Mouse (Mus musculus): ENCODE results near the gene Tbc1d14. TPM values are rescaled to one million over a fixed set of nuclear protein-coding genes. Genes with fewer than 3 reads are reported as not detected.
A peak's percentile ranks its signal among the peaks of the same experiment; 100 is the strongest.

The Tbc1d14 gene
- polyA plus RNA-seq, 1 experiment from 2014 or later = 81.0 TPM

DNA sequence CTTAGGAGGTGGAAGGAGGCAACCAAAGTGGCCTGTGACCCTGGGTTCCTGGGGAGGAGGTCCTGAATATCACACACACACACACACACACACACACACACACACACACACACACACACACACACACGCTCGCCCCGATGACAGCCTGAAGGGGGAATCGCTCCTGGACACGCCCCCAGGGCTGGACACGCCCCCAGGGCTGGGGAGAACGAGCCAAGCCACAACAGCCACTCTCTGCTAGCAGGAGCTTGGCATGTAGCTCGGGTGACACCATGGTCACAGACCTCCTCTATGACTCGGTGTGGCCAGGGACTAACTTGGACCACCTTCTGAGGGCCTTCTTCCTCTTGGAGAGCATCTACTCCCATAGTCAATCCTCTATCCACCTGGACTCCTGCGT lies 142.0 kb downstream of the Tbc1d14 start:
- H3K9ac ChIP-seq (replicated peaks; ENCODE audit: low read length) = no peak overlapping the region
- 0 out of 2 replicates have a peak, but pooled peaks cover 3% of the 10 kb centered on the region for H3K4me1 ChIP-seq (ENCODE audit: control insufficient read depth, insufficient read depth, low read length)
- no peaks in the 10 kb centered on the region for H3K27me3 ChIP-seq (ENCODE audit: control insufficient read depth, insufficient read depth, low read length)
- H3K9me3 ChIP-seq (ENCODE audit: control insufficient read depth, low read length) = no peaks in the 10 kb centered on the region
- H3K27ac ChIP-seq (replicated peaks; ENCODE audit: low read depth, low read length) = no peak overlapping the region
- no peak for ATAC-seq (ENCODE audit: low FRiP score, low TSS enrichment)
- WGBS = 27% methylated on average over 7 of the region's 10 CpGs
- no peaks in the 10 kb centered on the region for H3K36me3 ChIP-seq (ENCODE audit: control insufficient read depth, insufficient read depth, low read length)
- H3K4me3 ChIP-seq (replicated peaks; ENCODE audit: low read depth, low read length) = no peak overlapping the region
- no peak for DNase-seq
- H3K4me2 ChIP-seq (ENCODE audit: low read length) = no peak overlapping the region

- no peak for DNase-seq
- Histone ChIP-seq H3K4me1 (ENCODE audit: control insufficient read depth, insufficient read depth, low read length) (0 out of 2 replicates have a peak, but pooled peaks cover 5% of the 10 kb centered on the region), H3K9ac (replicated peaks; ENCODE audit: low read length) (no peak overlapping the region), H3K27ac (replicated peaks; ENCODE audit: low read depth, low read length) (no peak overlapping the region), H3K9me3 (ENCODE audit: control insufficient read depth, low read length) (no peaks in the 10 kb centered on the region), H3K36me3 (ENCODE audit: control insufficient read depth, insufficient read depth, low read length) (no peaks in the 10 kb centered on the region), H3K4me2 (ENCODE audit: low read length) (no peak overlapping the region), H3K27me3 (ENCODE audit: control insufficient read depth, insufficient read depth, low read length) (no peaks in the 10 kb centered on the region), H3K4me3 (replicated peaks; ENCODE audit: low read depth, low read length) (no peak overlapping the region)
- WGBS = 86% methylated on average over 6 of the region's 6 CpGs
- ATAC-seq (ENCODE audit: low FRiP score, low TSS enrichment) = no peak
Measured at GRCm38 (mm10) chr5:36449710-36450358, 143.2 kb downstream of the Tbc1d14 start.

- Histone ChIP-seq H3K4me3 (replicated peaks; ENCODE audit: low read depth, low read length) (no peak overlapping the region), H3K9ac (replicated peaks; ENCODE audit: low read length) (no peak overlapping the region), H3K9me3 (ENCODE audit: control insufficient read depth, low read length) (no peaks in the 10 kb centered on the region), H3K27me3 (ENCODE audit: control insufficient read depth, insufficient read depth, low read length) (no peaks in the 10 kb centered on the region), H3K4me2 (ENCODE audit: low read length) (no peak overlapping the region), H3K4me1 (ENCODE audit: control insufficient read depth, insufficient read depth, low read length) (0 out of 2 replicates have a peak, but pooled peaks cover 5% of the 10 kb centered on the region), H3K27ac (replicated peaks; ENCODE audit: low read depth, low read length) (no peak overlapping the region), H3K36me3 (ENCODE audit: control insufficient read depth, insufficient read depth, low read length) (no peaks in the 10 kb centered on the region)
- 93% methylated on average over 12 of the region's 12 CpGs for WGBS
- ATAC-seq (ENCODE audit: low FRiP score, low TSS enrichment) = no peak
- DNase-seq = no peak
Measured at GRCm38 (mm10) chr5:36447872-36448271, 145.2 kb downstream of the Tbc1d14 start.

DNA sequence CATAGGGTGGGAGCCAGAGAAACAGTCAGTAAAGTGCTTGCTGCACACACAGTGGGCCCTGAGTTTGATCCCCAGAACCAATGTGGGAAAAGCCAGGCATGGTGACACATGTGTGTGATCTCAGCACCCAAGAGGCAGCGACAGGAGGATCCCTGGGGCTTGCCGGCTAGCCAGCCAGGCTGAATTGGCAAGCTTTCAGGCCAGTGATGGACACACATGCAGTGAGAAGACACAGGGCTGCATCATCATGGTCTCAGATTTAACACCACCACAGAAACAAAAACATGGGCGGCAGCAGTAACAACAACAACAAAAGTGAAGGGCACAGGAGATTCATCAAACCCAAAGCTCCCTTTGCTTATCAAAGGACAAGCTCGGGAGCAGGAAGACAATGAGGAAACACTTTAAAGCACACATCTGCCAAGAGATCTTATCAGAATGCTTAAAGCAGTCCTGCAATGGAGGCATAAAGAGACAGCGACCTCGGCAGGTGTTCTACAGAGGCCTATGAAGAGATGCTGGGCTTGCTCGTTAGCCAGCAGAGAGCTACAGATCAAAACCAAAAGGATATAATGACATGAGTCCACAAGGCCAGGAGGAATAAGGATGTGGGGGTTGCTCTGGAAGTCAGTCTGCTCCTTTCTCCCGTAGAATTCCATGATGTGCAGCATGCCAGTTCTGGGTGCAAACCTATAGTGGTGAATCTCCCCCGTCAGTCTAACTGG lies 146.7 kb downstream of the Tbc1d14 start:
- peak overlapping the region; percentile 37; the same call in 1 of the 2 replicates for H3K27ac ChIP-seq (replicated peaks; ENCODE audit: low read depth, low read length)
- H3K4me1 ChIP-seq (ENCODE audit: control insufficient read depth, insufficient read depth, low read length) = 0 out of 2 replicates have a peak, but pooled peaks cover 5% of the 10 kb centered on the region
- WGBS = 42% methylated on average over 9 of the region's 9 CpGs
- H3K27me3 ChIP-seq (ENCODE audit: control insufficient read depth, insufficient read depth, low read length) = no peaks in the 10 kb centered on the region
- DNase-seq (peak; percentile 23), ATAC-seq (ENCODE audit: low FRiP score, low TSS enrichment) (no peak)
- H3K9me3 ChIP-seq (ENCODE audit: control insufficient read depth, low read length) = no peaks in the 10 kb centered on the region
- H3K4me3 ChIP-seq (replicated peaks; ENCODE audit: low read depth, low read length) = no peak overlapping the region
- H3K36me3 ChIP-seq (ENCODE audit: control insufficient read depth, insufficient read depth, low read length) = no peaks in the 10 kb centered on the region
- H3K4me2 ChIP-seq (ENCODE audit: low read length) = no peak overlapping the region
- H3K9ac ChIP-seq (replicated peaks; ENCODE audit: low read length) = no peak overlapping the region

DNA sequence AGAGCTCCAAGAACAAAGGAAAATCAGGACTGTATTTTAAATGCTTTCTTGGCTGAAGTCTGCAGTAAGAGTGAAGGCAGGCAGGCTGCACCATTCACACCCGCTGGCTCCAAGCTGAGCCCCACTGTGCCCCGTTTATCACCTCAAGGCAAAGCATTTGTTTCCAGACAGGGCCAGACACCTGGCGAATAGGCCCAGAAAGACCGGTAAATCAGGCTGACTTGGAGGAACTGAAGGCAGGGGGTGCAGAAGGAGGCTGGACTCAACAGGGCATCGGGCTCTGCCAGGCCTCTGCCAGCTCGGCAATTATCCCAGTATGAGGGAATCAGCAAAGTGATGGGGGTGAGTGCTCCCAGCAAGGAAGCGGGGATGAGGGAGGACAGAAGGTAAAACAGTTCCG lies 148.0 kb downstream of the Tbc1d14 start:
- no peak for ATAC-seq (ENCODE audit: low FRiP score, low TSS enrichment)

GRCm38 (mm10) chr5:36444611-36445010 lies 148.5 kb downstream of the Tbc1d14 start:
- H3K9me3 ChIP-seq (ENCODE audit: control insufficient read depth, low read length) = no peaks in the 10 kb centered on the region
- 0 out of 2 replicates have a peak, but pooled peaks cover 5% of the 10 kb centered on the region for H3K4me1 ChIP-seq (ENCODE audit: control insufficient read depth, insufficient read depth, low read length)
- no peaks in the 10 kb centered on the region for H3K27me3 ChIP-seq (ENCODE audit: control insufficient read depth, insufficient read depth, low read length)
- no peak overlapping the region for H3K4me3 ChIP-seq (replicated peaks; ENCODE audit: low read depth, low read length)
- WGBS = 66% methylated on average over 4 of the region's 4 CpGs
- ATAC-seq (ENCODE audit: low FRiP score, low TSS enrichment) = no peak
- no peak overlapping the region for H3K9ac ChIP-seq (replicated peaks; ENCODE audit: low read length)
- DNase-seq = no peak
- no peak overlapping the region for H3K27ac ChIP-seq (replicated peaks; ENCODE audit: low read depth, low read length)
- H3K36me3 ChIP-seq (ENCODE audit: control insufficient read depth, insufficient read depth, low read length) = no peaks in the 10 kb centered on the region
- no peak overlapping the region for H3K4me2 ChIP-seq (ENCODE audit: low read length)

More for the DNA sequence above, 148.0 kb downstream of the Tbc1d14 start:
- H3K9me3 ChIP-seq (ENCODE audit: control insufficient read depth, low read length) = no peaks in the 10 kb centered on the region
- H3K9ac ChIP-seq (replicated peaks; ENCODE audit: low read length) = no peak overlapping the region
- H3K4me3 ChIP-seq (replicated peaks; ENCODE audit: low read depth, low read length) = no peak overlapping the region
- H3K27me3 ChIP-seq (ENCODE audit: control insufficient read depth, insufficient read depth, low read length) = no peaks in the 10 kb centered on the region
- H3K27ac ChIP-seq (replicated peaks; ENCODE audit: low read depth, low read length) = no peak overlapping the region
- DNase-seq = no peak
- 42% methylated on average over 8 of the region's 8 CpGs for WGBS
- no peaks in the 10 kb centered on the region for H3K36me3 ChIP-seq (ENCODE audit: control insufficient read depth, insufficient read depth, low read length)
- 0 out of 2 replicates have a peak, but pooled peaks cover 5% of the 10 kb centered on the region for H3K4me1 ChIP-seq (ENCODE audit: control insufficient read depth, insufficient read depth, low read length)
- H3K4me2 ChIP-seq (ENCODE audit: low read length) = no peak overlapping the region

DNA sequence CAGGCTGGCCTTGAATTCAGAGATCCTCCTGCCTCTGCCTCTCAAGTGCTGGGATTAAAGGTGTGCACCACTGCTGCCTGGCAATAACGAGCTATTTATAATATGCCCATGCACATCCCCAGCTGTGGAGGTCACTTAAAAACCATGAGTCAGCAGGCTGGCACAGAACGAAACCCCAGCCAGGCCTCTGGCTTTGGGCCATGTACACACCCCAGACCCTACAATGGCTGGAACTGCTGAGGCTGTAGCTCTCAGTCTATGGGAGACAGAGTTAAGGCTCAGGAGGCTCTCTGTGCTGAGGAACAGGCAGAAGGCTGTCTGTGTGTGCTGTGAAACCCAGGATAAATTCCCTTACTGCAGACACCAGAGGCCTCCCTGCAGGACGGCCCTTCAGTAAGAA lies 152.3 kb downstream of the Tbc1d14 start:
- Histone ChIP-seq H3K4me2 (ENCODE audit: low read length) (no peak overlapping the region), H3K9me3 (ENCODE audit: control insufficient read depth, low read length) (no peaks in the 10 kb centered on the region), H3K9ac (replicated peaks; ENCODE audit: low read length) (no peak overlapping the region), H3K27ac (replicated peaks; ENCODE audit: low read depth, low read length) (no peak overlapping the region), H3K4me1 (ENCODE audit: control insufficient read depth, insufficient read depth, low read length) (no peaks in the 10 kb centered on the region), H3K4me3 (replicated peaks; ENCODE audit: low read depth, low read length) (no peak overlapping the region), H3K27me3 (ENCODE audit: control insufficient read depth, insufficient read depth, low read length) (no peaks in the 10 kb centered on the region), H3K36me3 (ENCODE audit: control insufficient read depth, insufficient read depth, low read length) (no peaks in the 10 kb centered on the region)
- 72% methylated on average over 3 of the region's 3 CpGs for WGBS
- ATAC-seq (ENCODE audit: low FRiP score, low TSS enrichment) (no peak), DNase-seq (no peak)

Data from midbrain, embryonic 14.5 days (tissue).